Mouse (Mus musculus): Measurements from ENCODE around the gene Mb. TPM values are rescaled to one million over a fixed set of nuclear protein-coding genes. Genes with fewer than 3 reads are reported as not detected.

The Mb gene
- total and polyA plus RNA-seq, 2 experiments from 2014 or later, result 0.66 to 0.69 TPM

DNA sequence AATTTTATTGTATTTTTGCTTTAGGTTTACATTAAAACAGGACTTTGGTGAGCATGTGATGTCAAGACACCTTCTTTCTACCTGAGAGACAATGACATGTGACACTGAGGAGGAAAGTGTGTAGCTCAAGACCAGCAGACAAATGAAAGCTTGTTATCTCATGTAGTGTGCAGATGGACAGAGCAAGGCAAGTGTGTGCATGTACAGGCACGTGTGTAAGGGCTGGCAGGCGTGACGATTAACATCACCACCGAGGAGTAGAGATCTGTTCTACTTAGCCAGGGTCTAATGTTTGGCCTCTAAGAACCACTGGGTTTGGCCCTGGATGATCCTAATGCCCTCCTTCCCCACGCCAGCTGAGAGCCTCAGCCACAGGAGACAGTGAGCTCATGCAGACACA lies 40.1 kb upstream of the Mb start:
- TF ChIP-seq CTCF (IDR thresholded peaks at IDR 0.05), result no peak
- Histone ChIP-seq H3K4me2 (ENCODE audit: low read depth, low read length, poor library complexity, severe bottlenecking) (no peak overlapping the region), H3K4me1 (ENCODE audit: insufficient read depth, low read length) (no peaks in the 10 kb centered on the region), H3K36me3 (ENCODE audit: insufficient read depth, low read length) (peaks cover 22% of the 10 kb centered on the region), H3K27ac (ENCODE audit: low read depth, low read length) (no peak overlapping the region), H3K9me3 (ENCODE audit: low read length) (no peaks in the 10 kb centered on the region), H3K27me3 (ENCODE audit: insufficient read depth, low read length) (no peaks in the 10 kb centered on the region), H3K4me3 (ENCODE audit: low read depth, low read length) (no peak overlapping the region), H3K9ac (replicated peaks; ENCODE audit: low read length, poor library complexity, severe bottlenecking) (no peak overlapping the region)
- DNase-seq (ENCODE audit: low spot score) (no peak), ATAC-seq (ENCODE audit: low FRiP score) (no peak)
- WGBS, result 89% methylated on average over 5 of the region's 5 CpGs

DNA sequence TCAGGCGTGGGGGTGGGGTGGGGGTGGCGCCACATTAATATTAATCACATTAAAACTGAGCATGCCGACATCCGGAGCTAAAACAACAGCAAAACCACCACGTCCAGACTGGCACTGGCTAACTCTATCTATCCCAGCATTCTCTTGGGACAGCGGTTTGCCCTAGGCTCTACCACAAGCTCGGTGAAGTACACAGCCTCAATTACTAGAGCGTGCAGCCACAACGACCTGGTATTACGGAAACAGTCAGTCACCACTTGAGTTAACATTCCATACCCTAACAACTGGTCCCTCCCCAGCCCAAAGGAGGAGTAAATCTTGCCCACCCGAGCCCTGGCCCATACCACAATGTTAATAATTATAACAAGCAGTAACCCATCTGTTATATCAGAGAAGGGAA lies 38.8 kb upstream of the Mb start:
- H3K9me3 ChIP-seq (ENCODE audit: low read length), result no peaks in the 10 kb centered on the region
- no peak overlapping the region for H3K27ac ChIP-seq (ENCODE audit: low read depth, low read length)
- TF ChIP-seq CTCF (IDR thresholded peaks at IDR 0.05), result no peak
- DNase-seq (ENCODE audit: low spot score), result no peak
- peaks cover 30% of the 10 kb centered on the region for H3K36me3 ChIP-seq (ENCODE audit: insufficient read depth, low read length)
- H3K4me2 ChIP-seq (ENCODE audit: low read depth, low read length, poor library complexity, severe bottlenecking), result no peak overlapping the region
- 53% methylated on average over 11 of the region's 11 CpGs for WGBS
- no peak overlapping the region for H3K4me3 ChIP-seq (ENCODE audit: low read depth, low read length)
- H3K4me1 ChIP-seq (ENCODE audit: insufficient read depth, low read length), result no peaks in the 10 kb centered on the region
- ATAC-seq (ENCODE audit: low FRiP score), result no peak
- H3K27me3 ChIP-seq (ENCODE audit: insufficient read depth, low read length), result no peaks in the 10 kb centered on the region
- H3K9ac ChIP-seq (replicated peaks; ENCODE audit: low read length, poor library complexity, severe bottlenecking), result no peak overlapping the region

DNA sequence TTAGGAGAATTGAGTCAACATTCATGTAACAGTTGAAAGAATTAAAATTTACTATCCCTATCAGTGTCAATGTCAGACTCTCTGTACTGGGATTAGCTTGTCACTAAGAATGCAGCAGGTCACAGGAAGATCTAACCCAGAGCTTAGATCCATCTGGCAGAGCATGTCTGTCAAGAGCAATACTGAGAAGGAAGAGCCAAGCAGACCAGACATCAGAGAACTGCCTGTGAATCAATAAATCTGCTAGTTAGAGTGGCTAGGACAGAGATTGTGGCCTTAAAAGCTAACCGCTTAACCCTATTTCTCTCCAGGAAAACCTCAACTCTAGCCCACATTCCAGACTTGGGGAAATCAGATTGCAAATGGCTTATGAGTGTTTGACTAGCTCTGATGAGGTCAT lies 36.0 kb upstream of the Mb start:
- 100% methylated on average over 1 of the region's 1 CpGs for WGBS
- Histone ChIP-seq H3K27me3 (ENCODE audit: insufficient read depth, low read length) (no peaks in the 10 kb centered on the region), H3K4me3 (ENCODE audit: low read depth, low read length) (no peak overlapping the region), H3K4me1 (ENCODE audit: insufficient read depth, low read length) (no peaks in the 10 kb centered on the region), H3K4me2 (ENCODE audit: low read depth, low read length, poor library complexity, severe bottlenecking) (no peak overlapping the region), H3K36me3 (ENCODE audit: insufficient read depth, low read length) (peaks cover 31% of the 10 kb centered on the region), H3K9me3 (ENCODE audit: low read length) (no peaks in the 10 kb centered on the region), H3K27ac (ENCODE audit: low read depth, low read length) (no peak overlapping the region), H3K9ac (replicated peaks; ENCODE audit: low read length, poor library complexity, severe bottlenecking) (no peak overlapping the region)
- no peak for TF ChIP-seq CTCF (IDR thresholded peaks at IDR 0.05)
- no peak for DNase-seq (ENCODE audit: low spot score)
- no peak for ATAC-seq (ENCODE audit: low FRiP score)

DNA sequence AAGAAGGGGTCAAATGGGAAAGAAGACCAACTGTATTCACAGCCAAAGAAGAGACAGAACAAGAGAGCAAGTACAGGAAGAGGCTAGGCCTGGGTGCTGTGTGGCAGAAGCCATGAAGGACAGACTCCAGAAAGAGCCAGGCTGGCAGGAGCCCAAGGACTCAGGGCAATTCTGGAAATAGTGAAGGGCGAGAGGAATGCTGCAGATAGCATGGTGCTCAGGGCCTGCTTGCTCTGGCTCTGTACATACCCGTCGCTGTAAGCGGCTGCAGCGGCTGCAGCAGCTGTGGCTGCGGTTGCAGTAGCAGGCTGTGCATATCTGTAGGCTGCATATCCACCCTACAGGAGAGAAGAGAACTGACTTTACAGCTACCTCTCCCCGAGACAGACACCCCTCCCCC lies 35.3 kb upstream of the Mb start:
- Histone ChIP-seq H3K9ac (replicated peaks; ENCODE audit: low read length, poor library complexity, severe bottlenecking) (no peak overlapping the region), H3K9me3 (ENCODE audit: low read length) (no peaks in the 10 kb centered on the region), H3K27me3 (ENCODE audit: insufficient read depth, low read length) (no peaks in the 10 kb centered on the region), H3K4me3 (ENCODE audit: low read depth, low read length) (no peak overlapping the region), H3K36me3 (ENCODE audit: insufficient read depth, low read length) (peaks cover 31% of the 10 kb centered on the region), H3K4me2 (ENCODE audit: low read depth, low read length, poor library complexity, severe bottlenecking) (no peak overlapping the region), H3K4me1 (ENCODE audit: insufficient read depth, low read length) (no peaks in the 10 kb centered on the region), H3K27ac (ENCODE audit: low read depth, low read length) (no peak overlapping the region)
- TF ChIP-seq CTCF (IDR thresholded peaks at IDR 0.05), result no peak
- DNase-seq (ENCODE audit: low spot score), result no peak
- WGBS, result 93% methylated on average over 7 of the region's 7 CpGs
- ATAC-seq (ENCODE audit: low FRiP score), result no peak

DNA sequence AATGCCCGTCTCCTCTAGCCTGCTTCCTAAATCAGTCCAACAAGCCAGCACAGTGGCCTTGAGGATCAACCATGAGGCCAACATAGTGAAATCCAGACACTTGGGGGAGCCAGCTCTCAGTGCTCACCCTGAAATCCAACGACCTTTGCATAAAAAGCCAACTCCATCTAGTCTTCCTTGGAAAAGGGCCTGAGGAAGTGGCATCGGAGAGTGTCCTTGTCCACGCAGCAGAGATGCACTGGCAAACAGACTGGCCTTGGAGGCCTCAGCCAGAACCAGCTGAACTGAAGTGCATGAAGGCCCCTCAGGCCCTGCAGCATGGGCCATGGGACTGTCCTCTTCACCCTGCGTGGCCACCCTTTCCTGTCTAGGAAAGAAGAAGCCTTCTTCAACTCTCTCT lies 31.0 kb upstream of the Mb start:
- H3K36me3 ChIP-seq (ENCODE audit: insufficient read depth, low read length), result peaks cover 53% of the 10 kb centered on the region
- H3K4me2 ChIP-seq (ENCODE audit: low read depth, low read length, poor library complexity, severe bottlenecking), result no peak overlapping the region
- WGBS, result 82% methylated on average over 5 of the region's 5 CpGs
- no peaks in the 10 kb centered on the region for H3K9me3 ChIP-seq (ENCODE audit: low read length)
- peak; percentile 32 for TF ChIP-seq CTCF (IDR thresholded peaks at IDR 0.05)
- no peak overlapping the region for H3K9ac ChIP-seq (replicated peaks; ENCODE audit: low read length, poor library complexity, severe bottlenecking)
- H3K4me3 ChIP-seq (ENCODE audit: low read depth, low read length), result no peak overlapping the region
- H3K27ac ChIP-seq (ENCODE audit: low read depth, low read length), result peak overlapping the region; percentile 47; the same call in 1 of the 2 replicates
- DNase-seq (ENCODE audit: low spot score), result no peak
- no peaks in the 10 kb centered on the region for H3K4me1 ChIP-seq (ENCODE audit: insufficient read depth, low read length)
- no peak for ATAC-seq (ENCODE audit: low FRiP score)
- no peaks in the 10 kb centered on the region for H3K27me3 ChIP-seq (ENCODE audit: insufficient read depth, low read length)

DNA sequence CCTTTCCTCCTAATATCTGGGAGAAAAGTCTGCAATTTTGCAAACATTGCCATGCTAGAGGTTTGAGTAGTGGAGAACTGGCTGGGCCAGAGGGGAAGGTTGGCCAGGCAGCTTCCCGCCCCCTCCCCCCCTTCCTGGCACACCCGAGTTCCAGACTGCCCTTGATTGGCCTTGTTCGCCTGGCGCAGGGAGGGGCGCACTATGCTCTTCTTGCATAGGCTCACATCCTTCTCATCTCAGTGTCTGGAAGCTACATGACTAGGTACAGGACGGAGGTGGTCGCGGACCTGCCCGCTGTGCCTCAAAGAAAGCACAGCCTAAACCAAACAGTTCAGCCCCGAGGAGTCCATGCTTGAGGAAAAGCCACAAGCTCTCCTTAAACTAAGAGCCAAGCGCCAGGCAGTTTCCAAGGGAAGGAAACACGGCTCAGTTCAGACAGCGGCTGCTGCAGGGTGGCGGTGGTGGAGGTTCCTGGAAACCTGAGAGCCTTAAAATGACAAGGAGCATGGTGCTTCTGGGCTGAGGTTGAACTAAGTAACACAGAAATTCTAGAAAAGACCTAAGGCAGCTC lies 30.3 kb upstream of the Mb start:
- no peak for TF ChIP-seq CTCF (IDR thresholded peaks at IDR 0.05)
- WGBS, result 82% methylated on average over 14 of the region's 14 CpGs
- Histone ChIP-seq H3K4me3 (ENCODE audit: low read depth, low read length) (no peak overlapping the region), H3K27me3 (ENCODE audit: insufficient read depth, low read length) (no peaks in the 10 kb centered on the region), H3K9ac (replicated peaks; ENCODE audit: low read length, poor library complexity, severe bottlenecking) (no peak overlapping the region), H3K9me3 (ENCODE audit: low read length) (no peaks in the 10 kb centered on the region), H3K4me1 (ENCODE audit: insufficient read depth, low read length) (no peaks in the 10 kb centered on the region), H3K27ac (ENCODE audit: low read depth, low read length) (0 out of 2 replicates have a peak overlapping the region, but pooled peaks have one; percentile 18), H3K4me2 (ENCODE audit: low read depth, low read length, poor library complexity, severe bottlenecking) (no peak overlapping the region), H3K36me3 (ENCODE audit: insufficient read depth, low read length) (peaks cover 50% of the 10 kb centered on the region)
- no peak for DNase-seq (ENCODE audit: low spot score)
- ATAC-seq (ENCODE audit: low FRiP score), result no peak

All from midbrain, postnatal 0 days (tissue).